Mouse (Mus musculus) midbrain, embryonic 13.5 days (tissue): ENCODE measurements around the gene Mapk8ip3. TPM values are rescaled to one million over a fixed set of nuclear protein-coding genes. Genes with fewer than 3 reads are reported as not detected.
"Not testable (repeated sequence)": the region's sequence is repeated elsewhere in the genome, so short reads cannot be mapped to it uniquely, and the experiment has no call there.

ENCODE experiments used
- ATAC-seq: fragments of 200-750 bp; cut with Nextera tagmentation; 2 replicates; pipeline ENCODE4 v1.8.0; 2017; ENCODE audit warnings: mild to moderate bottlenecking, moderate TSS enrichment, moderate library complexity
- H3K27ac ChIP-seq: fragments of 300-500 bp; sonication (generic); 2 replicates; pipeline ENCODE4 v1.5.1; 2015; ENCODE audit warnings: inconsistent platforms, mild to moderate bottlenecking, moderate library complexity
- H3K27me3 ChIP-seq: fragments of 300-500 bp; sonication (generic); 2 replicates; pipeline ENCODE4 v1.6.1; 2015; ENCODE audit warnings: mild to moderate bottlenecking, inconsistent platforms
- H3K36me3 ChIP-seq: fragments of 300-500 bp; sonication (generic); 2 replicates; pipeline ENCODE4 v1.6.1; 2015; ENCODE audit warnings: mild to moderate bottlenecking, inconsistent platforms
- H3K4me1 ChIP-seq: fragments of 300-500 bp; sonication (generic); replicated peaks from 2 replicates; pipeline ENCODE4 v1.6.1; 2015; ENCODE audit warnings: inconsistent platforms
- H3K4me2 ChIP-seq: fragments of 300-500 bp; sonication (generic); replicated peaks from 2 replicates; pipeline ENCODE4 v1.6.1; 2015; ENCODE audit warnings: moderate library complexity, mild to moderate bottlenecking, inconsistent platforms
- H3K4me3 ChIP-seq: fragments of 300-500 bp; sonication (generic); replicated peaks from 2 replicates; pipeline ENCODE4 v1.5.1; 2015; ENCODE audit warnings: mild to moderate bottlenecking, inconsistent platforms
- H3K9ac ChIP-seq: fragments of 300-500 bp; sonication (generic); replicated peaks from 2 replicates; pipeline ENCODE4 v1.6.1; 2015; ENCODE audit warnings: mild to moderate bottlenecking, inconsistent platforms
- H3K9me3 ChIP-seq: fragments of 300-500 bp; sonication (generic); 2 replicates; pipeline ENCODE4 v1.6.1; 2016; ENCODE audit warnings: mild to moderate bottlenecking, inconsistent platforms
- WGBS: fragments of 180-500 bp; shearing (Covaris S2); methylation state at CpG from one replicate; pipeline ENCODE4 v1.1.7; 2015; 5-methylcytosine and 5-hydroxymethylcytosine counted together
- polyA plus RNA-seq: library from polyadenylated mRNA; unstranded; fragments of >200 nt; fragmentation: Nextera tagmentation; extraction: Ambion mirVana; gene quantifications from 2 replicates; pipeline ENCODE4 v1.2.1, GENCODE M21; 2015

Mapk8ip3 gene
- polyA plus RNA-seq, result 83.1 and 83.8 TPM in 2 replicates

- Histone ChIP-seq H3K9ac (peak within 1 kb of the TSS; percentile 93), H3K27ac (peak within 1 kb of the TSS; percentile 93), H3K4me2 (peak within 1 kb of the TSS; percentile 75), H3K9me3 (no peaks in the 10 kb centered on the region), H3K27me3 (no peaks in the 10 kb centered on the region), H3K36me3 (peaks cover 13% of the 10 kb centered on the region), H3K4me1 (peaks cover 34% of the 10 kb centered on the region), H3K4me3 (peak within 1 kb of the TSS; percentile 90)
- peak; percentile 99 for ATAC-seq
- under 1% methylated on average over 78 of the region's 78 CpGs for WGBS
Observed at GRCm38 (mm10) chr17:24936259-24937237, at the start of gene Mapk8ip3. Gene Mapk8ip3 (minus strand): TSS chr17:24936977.

- Histone ChIP-seq H3K27me3 (no peaks in the 10 kb centered on the region), H3K4me1 (peaks cover 18% of the 10 kb centered on the region), H3K9ac (no peak overlapping the region), H3K27ac (peak overlapping the region; percentile 83; the same call in 1 of the 2 replicates), H3K9me3 (no peaks in the 10 kb centered on the region), H3K4me2 (peak overlapping the region; percentile 72), H3K36me3 (peaks cover 41% of the 10 kb centered on the region), H3K4me3 (peak overlapping the region; percentile 66)
- 16% methylated on average over 21 of the region's 21 CpGs for WGBS
- ATAC-seq, result peak; percentile 73
Observed at GRCm38 (mm10) chr17:24960852-24961715, 24.3 kb upstream of the Mapk8ip3 start.

- ATAC-seq, result peak; percentile 100
- Histone ChIP-seq H3K4me1 (peaks cover 18% of the 10 kb centered on the region), H3K36me3 (peaks cover 41% of the 10 kb centered on the region), H3K9ac (peak within 1 kb of the TSS; percentile 79), H3K4me2 (peak within 1 kb of the TSS; percentile 72), H3K27ac (peak within 1 kb of the TSS; percentile 83), H3K27me3 (no peaks in the 10 kb centered on the region), H3K4me3 (peak within 1 kb of the TSS; percentile 66), H3K9me3 (no peaks in the 10 kb centered on the region)
- under 1% methylated on average over 59 of the region's 59 CpGs for WGBS
Observed at GRCm38 (mm10) chr17:24960135-24960851, 23.5 kb upstream of the Mapk8ip3 start, which contains the start of gene Jpt2. Gene Jpt2 (minus strand): TSS chr17:24960689.

DNA sequence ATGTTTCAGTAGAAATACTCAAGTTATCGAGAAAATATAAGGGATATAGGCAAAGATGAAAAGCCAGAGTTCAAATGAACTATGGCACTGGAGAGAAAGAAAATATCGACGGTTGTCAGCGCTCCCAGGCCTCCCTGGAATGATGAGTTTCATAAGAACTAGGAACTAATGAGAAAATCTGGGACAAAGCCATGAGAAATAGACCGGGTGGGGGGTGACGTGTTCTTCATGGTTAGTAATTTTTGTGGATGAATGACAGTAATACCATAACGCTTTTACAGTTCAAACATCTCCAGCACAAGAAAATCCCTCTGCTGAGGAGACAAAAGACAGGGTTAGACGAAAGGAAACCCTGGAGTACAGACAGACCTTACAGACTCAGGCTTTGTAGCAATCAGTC is 22.6 kb upstream of the Mapk8ip3 start:
- H3K9me3 ChIP-seq, result no peaks in the 10 kb centered on the region
- 45% methylated on average over 8 of the region's 8 CpGs for WGBS
- peak overlapping the region; percentile 79 for H3K9ac ChIP-seq
- H3K4me3 ChIP-seq, result peak overlapping the region; percentile 66
- no peak for ATAC-seq
- peak overlapping the region; percentile 83; the same call in 1 of the 2 replicates for H3K27ac ChIP-seq
- H3K36me3 ChIP-seq, result peaks cover 37% of the 10 kb centered on the region
- peaks cover 18% of the 10 kb centered on the region for H3K4me1 ChIP-seq
- peak overlapping the region; percentile 72 for H3K4me2 ChIP-seq
- no peaks in the 10 kb centered on the region for H3K27me3 ChIP-seq

DNA sequence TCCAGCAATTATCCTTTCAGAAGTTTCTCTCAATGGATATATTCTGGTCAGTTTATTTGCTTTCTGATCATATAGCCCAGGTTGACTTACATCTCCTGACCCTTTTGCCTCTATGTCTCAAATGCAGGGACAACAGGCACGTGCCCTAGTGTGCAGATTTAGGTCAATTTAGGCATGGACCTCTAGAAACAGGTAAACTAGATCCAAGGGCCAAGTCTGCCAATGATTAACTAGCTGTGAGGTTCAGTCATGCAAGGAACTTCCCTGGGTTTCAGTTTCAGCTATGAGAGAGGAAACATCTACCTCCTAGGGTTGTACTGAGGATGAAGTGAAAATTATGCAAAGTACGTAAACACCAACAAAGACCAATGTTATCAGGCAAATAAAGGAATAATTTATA is 16.5 kb upstream of the Mapk8ip3 start:
- H3K4me2 ChIP-seq, result no peak overlapping the region
- H3K4me1 ChIP-seq, result no peaks in the 10 kb centered on the region
- H3K27me3 ChIP-seq, result no peaks in the 10 kb centered on the region
- no peak overlapping the region for H3K9ac ChIP-seq
- no peak overlapping the region for H3K4me3 ChIP-seq
- no peak overlapping the region for H3K27ac ChIP-seq
- no peaks in the 10 kb centered on the region for H3K9me3 ChIP-seq
- whole genome bisulfite sequencing, result 96% methylated on average over 2 of the region's 2 CpGs
- H3K36me3 ChIP-seq, result peaks cover 70% of the 10 kb centered on the region
- no peak for ATAC-seq

GRCm38 (mm10) chr17:24950671-24951070 is 13.9 kb upstream of the Mapk8ip3 start:
- Histone ChIP-seq H3K27ac (no peak overlapping the region), H3K27me3 (no peaks in the 10 kb centered on the region), H3K9me3 (no peaks in the 10 kb centered on the region), H3K9ac (no peak overlapping the region), H3K36me3 (peaks cover 88% of the 10 kb centered on the region), H3K4me2 (no peak overlapping the region), H3K4me1 (no peaks in the 10 kb centered on the region), H3K4me3 (no peak overlapping the region)
- WGBS, result 96% methylated on average over 2 of the region's 2 CpGs
- ATAC-seq, result no peak

- no peaks in the 10 kb centered on the region for H3K4me1 ChIP-seq
- no peak overlapping the region for H3K27ac ChIP-seq
- H3K4me3 ChIP-seq, result no peak overlapping the region
- no peak overlapping the region; the same call in 1 of the 2 replicates for H3K9ac ChIP-seq
- no peaks in the 10 kb centered on the region for H3K27me3 ChIP-seq
- H3K36me3 ChIP-seq, result peaks cover 95% of the 10 kb centered on the region
- H3K4me2 ChIP-seq, result no peak overlapping the region
- no peaks in the 10 kb centered on the region for H3K9me3 ChIP-seq
- WGBS, result 95% methylated on average over 5 of the region's 5 CpGs
- ATAC-seq, result no peak
Observed at GRCm38 (mm10) chr17:24948204-24948603, 11.4 kb upstream of the Mapk8ip3 start.

- WGBS, result 93% methylated on average over 1 of the region's 1 CpGs
- H3K36me3 ChIP-seq, result peaks cover 59% of the 10 kb centered on the region
Observed at GRCm38 (mm10) chr17:24943589-24943988, 6.8 kb upstream of the Mapk8ip3 start.

DNA sequence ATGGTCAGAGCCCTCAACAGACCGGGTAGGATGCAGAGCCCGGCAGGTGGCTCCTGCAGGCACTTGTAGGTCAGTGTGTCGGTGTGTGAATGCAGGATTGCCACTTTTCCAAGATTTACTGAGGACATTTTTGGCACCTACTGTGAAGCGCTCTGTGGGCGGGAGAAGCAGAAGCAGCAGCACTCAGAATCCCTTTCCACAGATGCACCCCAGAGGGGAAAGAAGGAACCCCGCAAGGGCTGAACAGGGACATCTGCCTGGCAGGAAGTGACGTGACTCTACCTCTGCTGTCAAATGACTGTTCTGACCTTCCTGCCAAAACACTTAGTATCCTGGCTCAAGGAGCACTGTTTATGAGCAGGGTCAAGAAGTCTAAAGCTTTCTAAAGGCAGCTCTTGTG is 6.3 kb upstream of the Mapk8ip3 start:
- Histone ChIP-seq H3K9me3 (no peaks in the 10 kb centered on the region), H3K27me3 (no peaks in the 10 kb centered on the region), H3K9ac (no peak overlapping the region), H3K4me1 (no peaks in the 10 kb centered on the region), H3K27ac (no peak overlapping the region), H3K4me3 (no peak overlapping the region), H3K4me2 (no peak overlapping the region), H3K36me3 (peaks cover 54% of the 10 kb centered on the region)
- 90% methylated on average over 7 of the region's 7 CpGs for WGBS
- ATAC-seq, result no peak

More at GRCm38 (mm10) chr17:24943589-24943988, 6.8 kb upstream of the Mapk8ip3 start:
- not testable (repeated sequence) for H3K4me2 ChIP-seq, H3K27me3 ChIP-seq, H3K9me3 ChIP-seq, H3K27ac ChIP-seq, ATAC-seq, H3K9ac ChIP-seq, H3K4me3 ChIP-seq, H3K4me1 ChIP-seq

DNA sequence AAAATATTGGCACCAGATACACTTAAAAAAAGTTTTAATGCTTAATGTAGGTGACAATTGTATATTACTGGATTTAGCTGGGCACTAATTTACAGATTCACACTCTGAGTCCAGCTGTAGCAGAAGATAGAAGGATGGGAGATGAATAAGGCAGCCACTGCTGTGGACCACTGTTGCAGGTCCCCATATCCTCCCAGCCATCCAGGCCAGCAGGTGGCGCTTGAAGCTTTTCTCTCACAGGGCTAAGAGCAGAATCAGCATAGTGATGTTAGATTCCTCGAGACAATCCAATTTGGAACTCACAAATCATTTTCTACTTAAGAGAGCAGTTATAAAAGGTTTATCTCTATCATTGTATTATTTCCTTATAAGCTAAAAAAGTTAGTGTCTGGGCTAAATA is 5.7 kb upstream of the Mapk8ip3 start:
- peaks cover 48% of the 10 kb centered on the region for H3K36me3 ChIP-seq
- H3K27ac ChIP-seq, H3K4me2 ChIP-seq, H3K9me3 ChIP-seq, H3K9ac ChIP-seq, H3K4me3 ChIP-seq, H3K27me3 ChIP-seq, H3K4me1 ChIP-seq: not testable (repeated sequence)
- WGBS, result 20% methylated on average over 2 of the region's 2 CpGs
- peak; percentile 79; the same call in 1 of the 2 replicates for ATAC-seq

DNA sequence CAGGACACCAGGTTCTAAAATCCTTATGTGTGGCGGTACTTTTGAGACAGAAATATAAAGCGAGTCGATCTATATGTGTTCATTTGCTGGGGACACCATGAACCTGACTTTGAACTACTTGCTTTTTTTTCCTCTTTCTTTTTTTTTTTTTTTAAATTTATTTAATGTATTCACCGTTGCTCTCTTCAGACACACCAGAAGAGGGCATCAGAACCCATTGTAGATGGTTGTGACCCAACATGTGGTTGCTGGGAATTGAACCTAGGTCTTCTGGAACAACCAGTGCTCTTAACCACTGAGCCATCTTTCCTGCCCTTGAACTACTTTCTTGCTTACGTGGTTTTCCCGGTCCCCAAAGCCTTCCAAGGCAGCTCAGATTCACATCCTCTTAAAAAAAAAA is 489 bp upstream of the Mapk8ip3 start:
- Histone ChIP-seq H3K27ac (peak overlapping the region; percentile 93), H3K27me3 (no peaks in the 10 kb centered on the region), H3K36me3 (peaks cover 12% of the 10 kb centered on the region; the same call in 1 of the 2 replicates), H3K9me3 (no peaks in the 10 kb centered on the region), H3K9ac (peak overlapping the region; percentile 93), H3K4me1 (peaks cover 34% of the 10 kb centered on the region), H3K4me3 (peak overlapping the region; percentile 90), H3K4me2 (peak overlapping the region; percentile 75)
- ATAC-seq, result no peak
- 47% methylated on average over 6 of the region's 6 CpGs for WGBS
